Mouse (Mus musculus) hindbrain, postnatal 0 days (tissue): ENCODE measurements at regions not wholly inside any gene's neighbourhood (a gene's known extent, or its start where the extent isn't known, plus 50 kb on each side); places are given as distances from the start of the nearest gene placed in this dataset.

Experiments
- ATAC-seq: fragments of 200-750 bp; cut with Nextera tagmentation; 2 replicates; pipeline ENCODE4 v1.8.0; 2017; ENCODE audit warnings: mild to moderate bottlenecking, moderate TSS enrichment, moderate library complexity
- DNase-seq: peaks from one replicate; pipeline ENCODE4 v3.0.0-alpha.2; 2015; ENCODE audit warnings: low spot score
- H3K27ac ChIP-seq: fragments of 300-500 bp; sonication (generic); 2 replicates; pipeline ENCODE4 v1.5.1; 2014; ENCODE audit warnings: mild to moderate bottlenecking
- H3K27me3 ChIP-seq: fragments of 300-500 bp; sonication (generic); 2 replicates; pipeline ENCODE4 v1.6.1; 2014; ENCODE audit warnings: low read length, mixed read lengths; ENCODE audit not compliant: insufficient read depth
- H3K36me3 ChIP-seq: fragments of 300-500 bp; sonication (generic); 2 replicates; pipeline ENCODE4 v1.6.1; 2014; ENCODE audit warnings: low read length, mixed read lengths; ENCODE audit not compliant: insufficient read depth
- H3K4me1 ChIP-seq: fragments of 300-500 bp; sonication (generic); 2 replicates; pipeline ENCODE4 v1.6.1; 2014; ENCODE audit warnings: antibody characterized with exemption, low read length, mixed read lengths; ENCODE audit not compliant: insufficient read depth
- H3K4me2 ChIP-seq: fragments of 300-500 bp; sonication (generic); 2 replicates; pipeline ENCODE4 v1.6.1; 2014; ENCODE audit warnings: low read depth, mild to moderate bottlenecking, low read length, moderate library complexity, mixed read lengths
- H3K4me3 ChIP-seq: fragments of 300-500 bp; sonication (generic); 2 replicates; pipeline ENCODE4 v1.5.1; 2014; ENCODE audit warnings: low read length
- H3K9ac ChIP-seq: fragments of 300-500 bp; sonication (generic); replicated peaks from 2 replicates; pipeline ENCODE4 v1.6.1; 2014; ENCODE audit warnings: mild to moderate bottlenecking, low read length, moderate library complexity, mixed read lengths
- H3K9me3 ChIP-seq: fragments of 300-500 bp; sonication (generic); 2 replicates; pipeline ENCODE4 v1.6.1; 2016; ENCODE audit warnings: low read length, mixed read lengths
- CTCF ChIP-seq: IDR thresholded peaks from 2 replicates; pipeline ENCODE4 v1.5.1; 2016; ENCODE audit warnings: antibody characterized with exemption, control low read depth, low read depth
- WGBS: fragments of 180-500 bp; shearing (Covaris S2); extraction: QIAGEN DNeasy Blood & Tissue Kit; methylation state at CpG from one replicate; pipeline ENCODE4 v1.1.7; 2014; 5-methylcytosine and 5-hydroxymethylcytosine counted together

- no peak overlapping the region for H3K27ac ChIP-seq
These were observed 317.2 kb downstream of the Cd83 start for GRCm38 (mm10) chr13:44101806-44102205.

GRCm38 (mm10) chr13:44102257-44102656, 317.7 kb downstream of the Cd83 start:
- WGBS, result 44% methylated on average over 4 of the region's 4 CpGs
- no peak overlapping the region for H3K9ac ChIP-seq
- H3K36me3 ChIP-seq, result no peaks in the 10 kb centered on the region
- ATAC-seq (no peak), DNase-seq (no peak)
- H3K4me1 ChIP-seq, result peaks cover 16% of the 10 kb centered on the region
- no peaks in the 10 kb centered on the region for H3K27me3 ChIP-seq
- TF ChIP-seq CTCF, result no peak
- no peak overlapping the region for H3K27ac ChIP-seq
- H3K9me3 ChIP-seq, result no peaks in the 10 kb centered on the region
- no peak overlapping the region for H3K4me2 ChIP-seq
- H3K4me3 ChIP-seq, result no peak overlapping the region

More at GRCm38 (mm10) chr13:44101806-44102205, 317.2 kb downstream of the Cd83 start:
- ATAC-seq (no peak), DNase-seq (no peak)
- H3K9ac ChIP-seq, result no peak overlapping the region
- H3K9me3 ChIP-seq, result no peaks in the 10 kb centered on the region
- no peak for TF ChIP-seq CTCF
- H3K36me3 ChIP-seq, result no peaks in the 10 kb centered on the region
- 69% methylated on average over 6 of the region's 6 CpGs for WGBS
- H3K4me1 ChIP-seq, result peaks cover 16% of the 10 kb centered on the region
- no peak overlapping the region for H3K4me2 ChIP-seq
- no peaks in the 10 kb centered on the region for H3K27me3 ChIP-seq
- no peak overlapping the region for H3K4me3 ChIP-seq

- peaks cover 16% of the 10 kb centered on the region for H3K4me1 ChIP-seq
- WGBS, result 95% methylated on average over 7 of the region's 7 CpGs
- no peak for TF ChIP-seq CTCF
These were observed 318.8 kb downstream of the Cd83 start for GRCm38 (mm10) chr13:44103340-44103739.

GRCm38 (mm10) chr13:44105161-44105560, 320.6 kb downstream of the Cd83 start:
- H3K27me3 ChIP-seq, result no peaks in the 10 kb centered on the region
- peaks cover 12% of the 10 kb centered on the region for H3K4me1 ChIP-seq
- H3K9me3 ChIP-seq, result no peaks in the 10 kb centered on the region
- DNase-seq (no peak), ATAC-seq (no peak)
- 64% methylated on average over 5 of the region's 5 CpGs for whole genome bisulfite sequencing
- no peak overlapping the region for H3K4me3 ChIP-seq
- H3K27ac ChIP-seq, result no peak overlapping the region
- no peak overlapping the region for H3K4me2 ChIP-seq
- no peak for TF ChIP-seq CTCF
- H3K9ac ChIP-seq, result no peak overlapping the region
- no peaks in the 10 kb centered on the region for H3K36me3 ChIP-seq

More at GRCm38 (mm10) chr13:44103340-44103739, 318.8 kb downstream of the Cd83 start:
- no peak for DNase-seq
- no peak overlapping the region for H3K27ac ChIP-seq
- H3K4me3 ChIP-seq, result no peak overlapping the region
- no peaks in the 10 kb centered on the region for H3K9me3 ChIP-seq
- H3K27me3 ChIP-seq, result no peaks in the 10 kb centered on the region
- H3K4me2 ChIP-seq, result no peak overlapping the region
- no peaks in the 10 kb centered on the region for H3K36me3 ChIP-seq
- H3K9ac ChIP-seq, result no peak overlapping the region
- no peak for ATAC-seq

- 50% methylated on average over 11 of the region's 11 CpGs for WGBS
- H3K9ac ChIP-seq, result no peak overlapping the region
- H3K27ac ChIP-seq, result no peak overlapping the region
- no peak for TF ChIP-seq CTCF
- no peaks in the 10 kb centered on the region for H3K9me3 ChIP-seq
- H3K36me3 ChIP-seq, result no peaks in the 10 kb centered on the region
- DNase-seq (no peak), ATAC-seq (no peak)
- 0 out of 2 replicates have a peak, but pooled peaks cover 2% of the 10 kb centered on the region for H3K4me1 ChIP-seq
- H3K4me3 ChIP-seq, result no peak overlapping the region
- no peak overlapping the region for H3K4me2 ChIP-seq
- no peaks in the 10 kb centered on the region for H3K27me3 ChIP-seq
These were observed 324.1 kb downstream of the Cd83 start for GRCm38 (mm10) chr13:44108695-44109094.

DNA sequence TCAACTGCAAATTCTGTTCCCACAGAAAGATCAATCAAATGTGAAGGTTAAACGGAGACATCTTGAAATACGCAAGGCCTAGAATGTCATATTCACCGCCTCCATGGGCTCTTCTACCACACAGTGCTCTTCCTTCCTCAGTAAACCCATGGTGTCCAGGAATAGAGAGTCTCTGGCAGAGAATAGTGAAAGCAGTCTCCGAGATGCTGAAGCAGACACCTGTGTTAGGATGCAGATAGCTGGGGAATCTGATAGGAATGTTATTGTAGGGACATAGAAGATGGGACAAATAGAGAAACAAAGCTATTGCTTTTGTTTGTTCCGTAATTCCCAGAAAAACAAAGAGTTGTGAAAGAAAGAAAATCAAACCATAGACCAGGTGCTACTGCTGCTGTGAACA, 328.5 kb downstream of the Cd83 start:
- H3K4me3 ChIP-seq, result no peak overlapping the region
- H3K4me1 ChIP-seq, result 0 out of 2 replicates have a peak, but pooled peaks cover 2% of the 10 kb centered on the region
- no peak overlapping the region for H3K9ac ChIP-seq
- no peak for TF ChIP-seq CTCF
- no peaks in the 10 kb centered on the region for H3K36me3 ChIP-seq
- H3K27ac ChIP-seq, result no peak overlapping the region
- ATAC-seq (no peak), DNase-seq (no peak)
- 88% methylated on average over 5 of the region's 5 CpGs for WGBS
- no peak overlapping the region for H3K4me2 ChIP-seq
- H3K9me3 ChIP-seq, result no peaks in the 10 kb centered on the region
- H3K27me3 ChIP-seq, result no peaks in the 10 kb centered on the region

- Histone ChIP-seq H3K9ac (no peak overlapping the region), H3K4me2 (no peak overlapping the region), H3K4me3 (no peak overlapping the region), H3K9me3 (no peaks in the 10 kb centered on the region), H3K27ac (no peak overlapping the region), H3K36me3 (no peaks in the 10 kb centered on the region), H3K4me1 (no peaks in the 10 kb centered on the region), H3K27me3 (no peaks in the 10 kb centered on the region)
- 90% methylated on average over 5 of the region's 5 CpGs for WGBS
- no peak for TF ChIP-seq CTCF
- DNase-seq, result no peak
- no peak for ATAC-seq
These were observed 330.3 kb downstream of the Cd83 start for GRCm38 (mm10) chr13:44114856-44115255.
